Mouse (Mus musculus) gonadal fat pad, adult 2 months (tissue): Measurements from ENCODE around the gene Scarb1. TPM values are rescaled to one million over a fixed set of nuclear protein-coding genes. Genes with fewer than 3 reads are reported as not detected.
"Not testable (repeated sequence)": the region's sequence is repeated elsewhere in the genome, so short reads cannot be mapped to it uniquely, and the experiment has no call there.

Experiments
- DNase-seq: peaks from one replicate; pipeline ENCODE4 v3.0.0-alpha.2; 2012; ENCODE audit warnings: low read depth
- polyA plus RNA-seq: library from polyadenylated mRNA; depleted of rRNA; stranded (reverse); fragments of >200 nt; gene quantifications from 2 replicates; pipeline ENCODE4 v1.2.3, GENCODE M21; 2012; rRNA removed

The Scarb1 gene
- polyA plus RNA-seq, result 215 and 243 TPM in 2 replicates

DNA sequence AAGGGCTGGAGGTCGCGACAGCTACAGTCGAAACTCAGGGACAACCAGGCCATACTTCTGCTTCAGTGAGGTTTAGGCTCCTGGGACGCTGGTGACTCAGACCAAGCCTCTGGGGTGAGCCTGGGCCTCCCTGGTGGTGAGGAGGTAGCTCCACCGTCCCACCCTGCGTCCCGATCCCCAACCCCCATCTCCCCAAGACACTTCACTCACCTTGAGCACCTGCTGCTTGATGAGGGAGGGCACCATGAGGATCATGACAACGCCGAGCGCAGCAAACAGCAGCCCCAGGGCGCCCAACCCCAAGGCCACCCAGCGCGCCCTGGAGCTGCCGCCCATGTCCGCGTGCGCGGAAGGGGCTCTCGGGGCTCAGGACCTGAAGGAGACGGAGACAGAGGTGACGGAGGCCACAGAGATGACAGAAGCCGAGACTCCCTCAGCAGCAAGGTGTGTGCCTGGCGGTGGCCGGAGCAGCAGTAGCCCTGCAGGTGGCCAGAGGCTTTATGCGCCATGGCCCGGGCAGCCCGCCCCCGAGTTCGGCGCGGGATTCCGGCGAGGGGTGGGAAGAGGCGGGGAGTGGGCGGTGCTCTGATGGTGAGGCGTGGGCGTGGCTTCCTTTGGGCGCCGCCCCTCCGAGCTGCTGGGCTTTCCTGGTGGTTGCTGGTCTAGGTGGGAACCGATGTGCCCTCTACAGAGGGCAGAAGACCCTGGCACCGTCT, at the start of gene Scarb1:
Gene Scarb1, minus strand, starts transcription at position 548 of the 716 bp plus-strand sequence.
- no peak for DNase-seq

DNA sequence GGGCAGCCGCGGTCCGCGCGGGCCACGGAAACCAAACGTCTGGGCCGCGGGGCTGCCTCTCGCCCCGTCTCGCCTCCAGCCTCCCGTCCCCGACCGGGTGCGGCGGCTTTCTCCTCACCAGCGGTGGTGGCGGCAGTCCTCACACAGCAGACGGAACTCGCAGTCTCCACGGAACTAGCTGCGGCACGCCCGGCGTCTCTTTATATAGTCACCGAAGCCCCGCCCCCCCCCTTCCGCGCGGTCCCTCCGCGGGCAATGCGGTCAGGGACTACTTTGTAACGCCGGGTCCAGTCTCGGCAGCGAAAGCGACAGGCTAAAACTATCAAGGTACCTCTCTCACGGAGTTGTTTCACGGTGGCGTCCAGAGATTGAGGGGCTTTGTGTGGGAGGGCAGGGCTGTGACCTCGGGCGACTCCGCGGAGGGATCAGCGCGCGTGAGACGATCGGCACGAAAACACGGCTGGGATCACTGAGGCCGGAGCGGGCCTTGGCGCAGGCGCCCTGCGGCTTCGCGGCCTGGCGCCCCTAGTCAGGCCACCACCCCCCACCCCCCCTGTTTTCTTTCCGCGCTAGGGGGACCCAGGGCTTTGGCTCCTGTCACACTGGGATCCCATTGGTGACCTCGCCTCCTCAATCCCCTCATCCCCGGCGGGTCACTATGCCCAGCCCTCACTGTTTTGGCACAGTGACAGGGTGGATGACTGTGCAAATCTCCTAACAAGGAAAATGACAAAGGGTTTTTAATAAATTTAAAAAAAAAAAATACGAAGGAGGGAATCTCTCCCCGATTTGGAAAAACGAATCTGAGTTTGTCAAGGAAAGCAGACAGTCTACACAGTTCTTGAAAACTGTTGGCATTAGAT, 48.9 kb upstream of the Scarb1 start, which contains the start of gene Ubc:
Gene Ubc, minus strand, starts transcription at position 624 of the 863 bp plus-strand sequence.
- DNase-seq, result no peak

DNA sequence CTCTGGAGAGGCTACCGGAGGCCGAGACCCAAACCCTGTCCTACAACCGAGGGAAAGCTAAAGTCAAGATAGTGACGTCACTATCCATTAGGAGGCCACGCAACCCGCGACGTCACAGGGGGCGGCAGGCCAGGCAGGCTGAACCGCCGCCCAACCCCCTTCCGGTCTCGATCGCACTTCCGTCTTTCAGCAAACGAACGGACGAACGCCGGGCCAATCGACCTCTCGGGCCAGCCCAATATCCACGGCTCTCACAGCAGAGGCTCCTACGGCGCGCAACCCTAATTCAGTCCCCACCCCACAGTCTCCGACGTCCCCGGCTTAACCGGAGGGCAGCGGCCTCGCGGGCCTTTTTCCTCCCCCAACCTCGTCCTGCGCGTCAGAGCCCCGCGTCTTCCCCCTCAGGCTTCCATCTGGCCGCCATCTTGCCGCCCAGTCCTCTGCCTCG, 48.3 kb upstream of the Scarb1 start, which contains the start of gene Gm10382:
Gene Gm10382, plus strand, starts transcription at position 192 of the 448 bp plus-strand sequence.
- DNase-seq, result no peak

DNA sequence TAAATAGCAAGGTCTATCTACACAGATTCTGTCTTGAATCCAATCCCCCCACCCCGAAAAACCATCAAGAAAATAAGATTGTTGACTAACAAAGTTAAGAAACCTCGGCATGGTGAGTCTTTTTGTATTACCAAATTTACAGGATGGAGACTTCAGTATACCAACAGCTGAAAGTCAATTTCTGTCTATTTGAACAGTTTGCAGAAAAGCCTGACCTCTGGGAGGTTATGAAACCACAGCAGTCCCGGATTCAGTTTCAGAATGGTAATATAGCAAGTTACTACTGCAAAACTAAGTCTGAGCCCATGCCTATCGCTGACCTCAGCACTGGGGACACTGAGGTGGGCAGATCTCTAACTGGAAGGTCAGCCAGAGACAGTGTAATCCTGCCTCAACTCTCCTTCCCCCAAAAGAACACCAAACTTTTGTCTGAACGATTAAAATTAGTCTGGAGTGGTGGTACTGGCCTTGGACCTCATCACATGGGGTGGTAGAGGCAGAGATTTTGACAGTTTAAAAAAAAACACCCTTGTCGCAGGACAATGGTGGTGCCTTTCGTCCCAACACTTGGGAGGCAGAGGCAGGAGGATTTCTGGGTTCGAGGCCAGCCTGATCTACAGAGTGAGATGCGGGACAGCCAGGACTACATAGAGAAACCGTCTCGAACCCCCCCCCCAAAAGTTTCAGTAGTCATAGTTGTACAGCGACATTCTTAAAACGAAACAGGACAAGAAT, 47.6 kb upstream of the Scarb1 start:
- DNase-seq, result no peak

DNA sequence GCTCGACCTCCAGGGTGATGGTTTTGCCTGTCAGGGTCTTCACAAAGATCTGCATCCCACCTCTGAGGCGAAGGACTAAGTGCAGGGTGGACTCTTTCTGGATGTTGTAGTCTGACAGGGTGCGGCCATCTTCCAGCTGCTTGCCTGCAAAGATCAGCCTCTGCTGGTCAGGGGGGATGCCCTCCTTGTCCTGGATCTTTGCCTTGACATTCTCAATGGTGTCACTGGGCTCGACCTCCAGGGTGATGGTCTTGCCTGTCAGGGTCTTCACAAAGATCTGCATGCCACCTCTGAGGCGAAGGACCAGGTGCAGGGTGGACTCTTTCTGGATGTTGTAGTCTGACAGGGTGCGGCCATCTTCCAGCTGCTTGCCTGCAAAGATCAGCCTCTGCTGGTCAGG, 46.4 kb upstream of the Scarb1 start:
- DNase-seq, result not testable (repeated sequence)

DNA sequence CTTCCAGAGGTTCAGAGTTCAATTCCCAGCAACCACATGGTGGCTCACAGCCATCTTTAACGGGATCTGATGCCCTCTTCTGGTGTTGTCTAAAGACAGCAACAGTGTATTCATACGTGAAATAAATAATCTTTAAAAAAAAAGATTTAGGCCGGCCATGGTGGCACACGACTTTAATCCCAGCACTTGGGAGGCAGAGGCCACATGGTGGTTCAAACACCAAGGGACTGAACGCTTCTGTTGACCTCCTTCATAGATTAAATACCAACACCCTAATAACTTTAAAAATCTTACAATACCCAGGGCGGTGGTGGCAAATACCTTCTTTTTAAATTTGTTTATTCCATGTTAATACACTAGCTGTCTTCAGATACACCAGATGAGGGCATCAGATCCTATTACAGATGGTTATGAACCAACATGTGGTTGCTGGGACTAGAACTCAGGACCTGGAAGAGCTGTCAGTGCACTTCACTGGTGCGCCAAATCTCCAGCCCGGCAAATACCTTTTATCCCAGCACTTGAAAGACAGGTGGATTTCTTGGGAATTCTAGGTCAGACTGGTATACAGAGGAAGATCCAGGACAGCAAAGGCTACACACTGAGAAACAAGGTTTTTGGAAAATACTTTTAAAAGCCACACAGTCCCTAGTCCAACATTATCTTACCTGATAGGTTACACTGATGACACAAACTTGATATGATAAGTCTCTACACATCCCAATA, 44.5 kb upstream of the Scarb1 start:
- no peak for DNase-seq

DNA sequence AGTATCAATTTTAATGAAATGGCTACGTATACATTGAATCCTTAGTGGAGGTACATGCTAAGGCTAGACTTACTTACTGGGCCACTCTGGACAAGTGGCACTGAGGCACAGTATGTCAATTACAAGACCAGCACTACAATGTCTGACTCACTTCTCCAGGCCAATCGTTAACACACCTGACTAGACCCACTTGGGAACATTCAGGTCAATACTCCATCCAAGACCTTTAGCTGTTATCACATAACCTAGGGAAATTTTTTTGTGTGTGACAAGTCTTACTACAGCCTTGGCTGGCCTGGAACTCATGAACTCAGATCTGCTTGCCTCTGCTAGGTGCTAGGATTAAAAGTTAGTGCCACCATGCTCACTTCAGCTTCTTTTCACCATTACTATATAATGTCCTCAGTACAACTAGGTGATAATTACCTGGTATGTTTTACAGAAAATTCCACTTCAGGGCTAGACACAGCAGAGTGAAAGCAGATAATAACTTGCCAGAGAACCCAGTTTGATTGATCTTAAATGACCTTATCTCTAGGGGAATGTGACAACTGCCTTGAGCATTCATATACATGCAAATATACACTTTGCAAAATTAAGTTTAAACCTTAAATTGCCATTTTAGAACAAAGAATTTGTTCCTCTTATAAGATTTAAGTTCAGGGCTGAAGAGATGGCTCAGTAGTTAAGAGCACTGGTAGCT, 43.8 kb upstream of the Scarb1 start:
- no peak for DNase-seq

DNA sequence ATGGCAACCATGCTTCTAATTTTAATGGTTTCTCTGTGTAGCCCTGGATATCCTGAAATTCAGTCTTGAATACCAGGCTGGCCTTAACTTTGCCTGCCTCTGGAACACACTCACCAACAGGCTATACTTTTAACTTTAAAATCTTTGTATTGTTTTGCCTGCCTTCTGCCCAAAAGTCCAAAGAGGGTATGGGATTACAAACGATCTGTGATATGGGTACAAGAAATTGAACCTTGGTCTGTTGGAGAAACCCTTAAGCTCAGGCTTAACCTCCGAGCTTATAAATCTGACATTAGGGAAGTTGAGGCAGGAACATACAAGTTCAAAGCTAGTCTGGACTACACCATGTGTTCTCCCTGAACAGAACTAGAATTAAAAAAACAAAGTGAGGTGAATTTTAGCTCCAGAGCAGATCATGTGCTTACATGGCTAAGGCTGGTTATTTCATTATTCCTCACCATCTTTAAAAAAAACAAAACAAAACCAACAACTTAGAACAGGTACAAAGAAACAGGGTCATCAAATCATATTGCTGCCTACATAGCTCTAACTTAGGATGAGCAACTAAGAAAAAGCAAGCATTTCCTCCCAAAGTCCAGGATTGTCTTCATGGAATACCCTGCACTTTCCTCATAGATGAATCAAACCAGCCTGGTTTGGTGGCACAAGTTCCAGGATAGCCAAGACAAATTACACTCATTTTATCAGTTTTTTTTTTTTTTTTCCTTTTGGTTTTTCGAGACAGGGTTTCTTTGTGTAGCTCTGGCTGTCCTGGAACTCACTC, 42.9 kb upstream of the Scarb1 start:
- no peak for DNase-seq

DNA sequence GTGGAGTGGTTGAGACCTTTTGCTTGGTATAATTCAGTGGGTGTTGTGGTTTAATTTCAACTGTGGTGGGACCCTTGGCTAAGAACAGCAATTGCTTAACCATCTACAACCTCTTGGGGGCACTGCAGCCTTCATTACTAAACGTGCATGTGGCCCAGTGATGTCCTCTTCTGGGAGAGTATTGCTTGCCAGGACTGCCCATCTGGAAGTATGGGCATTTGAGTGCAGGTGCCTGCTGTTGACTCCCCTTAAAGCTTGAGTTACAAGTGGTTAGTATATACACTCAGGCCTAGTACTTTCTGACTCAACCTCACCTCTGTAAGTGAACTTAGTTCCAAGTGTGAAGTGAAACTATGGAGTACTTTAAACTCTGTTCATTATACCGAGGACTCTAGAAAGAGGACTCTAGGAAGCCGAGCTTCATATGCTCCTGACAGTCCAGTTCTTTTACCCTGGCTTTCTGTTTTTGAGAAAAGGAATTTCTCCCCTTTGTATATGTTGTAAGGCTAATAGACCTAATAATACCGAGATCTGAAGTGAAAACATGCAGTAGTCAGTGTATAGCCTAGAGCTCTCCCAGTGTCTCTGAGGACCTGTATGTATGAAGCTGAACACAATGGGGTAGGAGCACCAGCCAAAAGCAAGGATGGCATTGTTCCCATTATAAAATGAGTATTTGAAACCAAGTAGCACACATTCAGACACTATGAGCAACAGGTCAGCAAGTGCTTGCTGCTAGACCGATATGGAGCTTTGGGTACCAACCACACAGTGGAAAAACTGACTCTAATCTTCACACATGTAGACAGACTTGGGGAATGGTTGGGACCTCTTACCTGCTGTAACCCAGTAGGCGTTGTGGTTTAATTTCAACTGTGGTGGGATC, 42.0 kb upstream of the Scarb1 start:
- no peak for DNase-seq

DNA sequence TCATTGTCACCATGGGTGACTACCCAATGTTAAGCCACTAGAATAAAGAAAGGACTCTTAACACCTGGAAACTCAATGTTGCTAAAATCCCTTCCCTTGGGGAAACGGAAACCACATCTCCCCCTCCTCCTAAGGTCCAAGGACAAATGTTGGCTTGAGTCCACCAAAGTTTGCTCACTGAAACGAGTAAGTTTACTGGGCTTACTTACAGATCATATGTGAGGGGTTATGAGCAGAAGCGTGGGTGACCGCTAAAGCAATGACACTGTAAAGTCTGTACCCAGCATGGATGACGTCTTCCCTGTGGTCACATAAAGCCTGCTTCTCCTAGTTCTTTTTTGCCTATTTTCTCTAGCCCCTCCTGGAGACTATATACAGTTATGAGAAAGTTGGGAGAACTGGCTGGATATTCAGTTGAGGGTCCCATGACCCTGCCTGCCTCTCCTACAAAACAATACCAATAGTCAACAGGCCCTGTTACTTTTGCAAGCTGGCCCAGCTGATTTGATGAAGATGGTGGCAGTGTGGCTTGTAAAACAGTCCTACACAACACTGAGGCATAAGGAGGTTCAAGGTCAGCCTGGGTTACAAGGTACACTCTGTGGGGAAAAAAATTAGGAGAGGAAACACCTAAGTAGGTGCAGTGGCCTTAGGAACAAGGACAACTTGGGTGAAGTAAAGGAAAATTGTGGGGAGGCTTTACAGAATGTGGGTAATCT, 41.2 kb upstream of the Scarb1 start:
- no peak for DNase-seq

DNA sequence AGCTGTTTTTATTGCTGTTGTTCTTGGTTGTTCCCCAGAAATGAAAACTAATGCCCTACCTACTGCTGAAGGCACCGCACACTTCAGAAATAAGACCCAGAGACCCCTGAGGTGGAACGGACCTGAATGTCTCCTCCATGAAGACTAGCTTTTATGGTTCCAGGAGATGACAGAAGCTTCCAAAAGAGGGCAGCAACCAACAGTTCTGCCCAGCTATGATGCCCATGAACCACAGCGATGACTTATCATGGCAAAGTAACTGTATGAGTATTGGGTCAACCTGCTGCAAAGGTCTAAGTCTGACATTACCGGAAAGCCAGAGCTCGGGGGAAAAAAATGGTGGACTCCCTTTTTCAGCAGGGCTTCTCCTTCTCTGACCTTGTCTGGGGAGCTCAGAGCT, 38.0 kb upstream of the Scarb1 start:
- no peak for DNase-seq

DNA sequence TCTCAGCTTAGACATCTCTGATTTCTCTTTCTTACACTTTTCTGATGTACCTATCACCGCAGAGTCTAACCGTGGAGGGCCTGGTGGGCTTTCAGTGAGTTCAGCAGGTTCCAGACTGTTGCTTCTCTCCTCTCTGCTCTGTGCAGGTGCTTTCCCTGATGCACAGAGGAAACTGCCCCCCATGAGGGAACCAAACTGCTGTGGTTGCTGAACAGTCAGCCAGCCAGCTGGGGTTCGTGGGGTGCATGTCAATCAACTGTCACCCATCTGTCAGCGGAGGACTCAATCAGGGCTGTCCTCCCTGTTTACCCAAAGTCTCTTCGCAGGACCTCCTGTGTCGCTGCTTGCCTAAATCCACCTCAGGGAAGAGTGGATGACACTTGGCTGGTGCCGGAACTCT, 36.3 kb upstream of the Scarb1 start:
- no peak for DNase-seq

DNA sequence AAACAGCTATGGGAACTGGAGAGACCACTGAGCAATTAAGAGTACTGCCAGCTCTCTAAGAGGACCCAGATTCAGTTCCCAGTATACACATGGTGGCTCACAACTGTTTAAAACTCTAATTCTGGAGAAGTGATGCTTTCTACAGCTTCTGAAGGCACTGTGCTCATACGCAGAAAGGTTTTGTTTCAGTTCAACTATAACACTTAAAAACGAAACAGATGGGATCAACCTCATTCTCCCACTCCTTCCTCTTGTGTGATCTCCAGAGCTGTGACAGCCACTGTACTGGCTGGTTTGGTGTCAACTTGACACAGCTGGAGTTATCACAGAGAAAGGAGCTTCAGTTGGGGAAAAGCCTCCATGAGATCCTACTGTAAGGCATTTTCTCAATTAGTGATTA, 35.0 kb upstream of the Scarb1 start:
- no peak for DNase-seq

DNA sequence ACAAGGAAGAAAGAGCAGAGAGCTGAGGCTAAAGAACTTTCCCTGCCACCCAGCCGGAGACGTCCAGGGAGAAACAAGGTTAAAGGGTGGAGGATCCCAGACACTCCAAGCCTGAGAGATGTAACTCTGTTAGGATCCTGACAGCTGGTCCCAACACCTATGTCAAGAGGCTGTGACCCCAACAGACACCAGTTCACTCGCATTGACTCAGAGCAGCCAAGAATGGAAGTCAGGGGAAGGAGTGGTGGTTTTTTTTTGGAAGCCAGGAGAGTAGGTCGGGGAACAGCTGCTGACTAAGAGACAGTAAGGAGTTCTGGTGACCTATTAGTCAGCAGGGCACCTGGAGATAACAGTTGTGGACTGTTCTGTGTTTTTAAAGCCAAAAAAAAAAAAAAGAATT, 31.1 kb upstream of the Scarb1 start:
- no peak for DNase-seq

DNA sequence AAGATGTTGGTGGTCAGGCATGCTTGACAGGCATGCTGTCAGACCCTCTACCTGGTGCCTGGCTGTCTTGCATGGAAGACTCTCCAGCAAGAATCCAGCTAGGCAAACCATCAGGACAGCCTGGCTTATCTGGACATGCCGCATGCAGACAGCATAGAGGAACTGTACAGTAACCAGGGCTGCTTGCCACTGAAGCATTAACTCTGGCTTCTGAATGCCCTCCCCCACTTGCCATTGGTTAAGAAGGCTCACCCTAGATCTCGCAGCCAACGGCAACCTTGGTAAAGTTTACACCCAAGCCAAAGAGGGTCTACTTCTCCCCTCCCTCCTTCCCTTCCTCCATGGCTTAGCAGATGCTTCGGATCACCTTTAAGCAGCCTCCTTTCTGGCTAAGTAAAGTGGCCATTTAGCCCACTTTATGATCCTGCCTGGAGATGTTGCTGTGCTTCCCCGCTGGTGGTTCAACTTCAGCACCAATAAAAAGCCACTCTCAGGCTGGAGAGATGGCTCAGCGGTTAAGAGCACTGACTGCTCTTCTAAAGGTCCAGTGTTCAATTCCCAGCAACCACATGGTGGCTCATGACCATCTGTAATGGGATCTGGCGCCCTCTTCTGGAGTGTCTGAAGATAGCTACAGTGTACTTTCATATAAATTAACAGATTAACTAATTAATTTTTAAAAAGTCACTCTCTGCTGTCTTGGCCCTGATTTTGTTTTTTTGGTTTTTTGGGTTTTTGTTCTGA, 30.2 kb upstream of the Scarb1 start:
- DNase-seq, result no peak

DNA sequence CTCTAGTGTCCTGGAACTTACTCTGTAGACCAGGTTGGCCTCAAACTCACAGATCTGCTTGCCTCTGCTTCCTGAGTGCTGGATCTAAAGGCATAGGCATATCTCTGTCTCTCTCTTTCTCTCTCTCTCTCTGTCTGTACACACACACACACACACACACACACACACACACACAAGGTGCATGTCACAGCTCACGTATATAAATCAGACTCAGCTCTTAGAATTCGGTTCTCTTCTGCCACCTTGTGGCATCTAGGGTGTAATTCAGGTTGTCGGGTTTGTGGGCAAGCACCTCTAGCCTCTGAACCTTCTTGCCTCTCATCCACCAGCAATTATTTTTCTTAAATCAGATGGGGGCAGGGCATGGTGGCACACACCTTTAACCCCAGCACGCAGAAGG, 27.7 kb upstream of the Scarb1 start:
- DNase-seq, result no peak

DNA sequence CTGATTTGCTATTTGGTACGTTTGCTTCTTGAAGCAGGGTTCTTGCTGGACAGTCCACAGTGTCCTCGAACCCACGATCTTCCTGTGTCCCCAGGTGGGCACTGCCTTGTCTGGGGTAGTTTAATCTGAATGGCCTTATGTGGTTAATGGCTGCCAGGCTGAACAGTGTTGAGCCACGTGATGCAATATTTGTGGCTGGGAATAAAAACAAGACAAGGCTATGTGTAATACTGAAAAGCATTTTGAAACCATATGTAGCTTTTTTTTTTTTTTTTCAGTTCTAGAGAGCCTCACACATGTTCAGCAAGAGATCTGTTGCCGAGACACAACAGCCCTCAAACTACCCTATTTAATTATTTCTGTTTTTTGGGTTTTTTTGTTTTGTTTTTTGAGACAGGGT, 27.3 kb upstream of the Scarb1 start:
- no peak for DNase-seq
